Mouse (Mus musculus) cerebellum, postnatal 36 days (tissue): Measurements from ENCODE around the gene Arhgap8.
"Not testable (repeated sequence)": the region's sequence is repeated elsewhere in the genome, so short reads cannot be mapped to it uniquely, and the experiment has no call there.

Source experiments
- DNase-seq, 2 experiments: peaks; one replicate each; pipeline ENCODE4 v3.0.0; 2021 to 2022; ENCODE audit warnings: mixed read lengths in 2 of 2

Arhgap8 gene

GRCm38 (mm10) chr15:84736994-84737346, 17.1 kb downstream of the Arhgap8 start:
- DNase-seq: no peak

- no peak for DNase-seq
Measured at GRCm38 (mm10) chr15:84738246-84738645, 18.4 kb downstream of the Arhgap8 start.

- DNase-seq: no peak
Measured at GRCm38 (mm10) chr15:84741573-84741972, 21.7 kb downstream of the Arhgap8 start.

GRCm38 (mm10) chr15:84743347-84743746, 23.5 kb downstream of the Arhgap8 start:
- DNase-seq: no peak

GRCm38 (mm10) chr15:84744308-84744707, 24.5 kb downstream of the Arhgap8 start:
- no peak for DNase-seq

GRCm38 (mm10) chr15:84745831-84746230, 26.0 kb downstream of the Arhgap8 start:
- DNase-seq: no peak

- peak; percentile 80 to 83 for DNase-seq
Measured at GRCm38 (mm10) chr15:84754987-84755386, 35.1 kb downstream of the Arhgap8 start.

- peak; percentile 19 to 27 for DNase-seq
Measured at GRCm38 (mm10) chr15:84756426-84756825, 36.6 kb downstream of the Arhgap8 start.

GRCm38 (mm10) chr15:84758493-84758892, 38.6 kb downstream of the Arhgap8 start:
- peak; percentile 52 to 55 for DNase-seq

GRCm38 (mm10) chr15:84762712-84763422, 43.0 kb downstream of the Arhgap8 start:
- DNase-seq: no peak

GRCm38 (mm10) chr15:84763423-84763812, 43.6 kb downstream of the Arhgap8 start:
- no peak for DNase-seq

GRCm38 (mm10) chr15:84766621-84767020, 46.8 kb downstream of the Arhgap8 start:
- DNase-seq: no peak

- not testable (repeated sequence) for DNase-seq
Measured at GRCm38 (mm10) chr15:84768531-84768930, 48.7 kb downstream of the Arhgap8 start.

- DNase-seq: no peak
Measured at GRCm38 (mm10) chr15:84769641-84770341, 49.9 kb downstream of the Arhgap8 start.

- peak; percentile 28 to 30 for DNase-seq
Measured at GRCm38 (mm10) chr15:84772191-84773111, 52.6 kb downstream of the Arhgap8 start.

GRCm38 (mm10) chr15:84775421-84776174, 55.7 kb downstream of the Arhgap8 start:
- peak; percentile 19 to 24 for DNase-seq

GRCm38 (mm10) chr15:84778587-84778986, 58.7 kb downstream of the Arhgap8 start:
- no peak for DNase-seq

- no peak for DNase-seq
Measured at GRCm38 (mm10) chr15:84784812-84785211, 65.0 kb downstream of the Arhgap8 start.

- peak in 1 of 2 experiments; percentile 17 for DNase-seq
Measured at GRCm38 (mm10) chr15:84787161-84787560, 67.3 kb downstream of the Arhgap8 start.

GRCm38 (mm10) chr15:84793649-84794048, 73.8 kb downstream of the Arhgap8 start:
- DNase-seq: no peak

- DNase-seq: peak; percentile 60 to 66
Measured at GRCm38 (mm10) chr15:84800132-84800531, 80.3 kb downstream of the Arhgap8 start.

- peak; percentile 85 to 86 for DNase-seq
Measured at GRCm38 (mm10) chr15:84803685-84804084, 83.8 kb downstream of the Arhgap8 start.
